Mouse (Mus musculus): ENCODE results near the gene Kcnq5.

GRCm38 (mm10) chr1:21837387-21837786, 124.4 kb downstream of the Kcnq5 start:
- no peak for TF ChIP-seq MAX (IDR thresholded peaks at IDR 0.05; ENCODE audit: low read length)
- TF ChIP-seq HCFC1 (IDR thresholded peaks at IDR 0.05; ENCODE audit: low read depth, low read length): no peak
